Mouse (Mus musculus) ES-Bruce4 (cell line): ENCODE measurements at regions not wholly inside any gene's neighbourhood (a gene's known extent, or its start where the extent isn't known, plus 50 kb on each side); places are given as distances from the start of the nearest gene placed in this dataset.

Experiments used
- H3K27ac ChIP-seq: 2 replicates; pipeline ENCODE4 v1.5.1; 2012; ENCODE audit warnings: low read length, inconsistent platforms; ENCODE audit not compliant: insufficient read depth
- H3K27me3 ChIP-seq: 2 replicates; pipeline ENCODE4 v1.6.1; 2012; ENCODE audit warnings: mild to moderate bottlenecking, low read length, inconsistent platforms; ENCODE audit not compliant: control insufficient read depth, poor library complexity, insufficient read depth, severe bottlenecking
- H3K36me3 ChIP-seq: 2 replicates; pipeline ENCODE4 v1.6.1; 2012; ENCODE audit warnings: inconsistent platforms, mild to moderate bottlenecking, low read length, moderate library complexity; ENCODE audit not compliant: control insufficient read depth, poor library complexity, insufficient read depth, severe bottlenecking
- H3K4me1 ChIP-seq: one replicate; pipeline ENCODE4 v1.8.1; 2011; ENCODE audit warnings: low read length; ENCODE audit not compliant: control insufficient read depth, insufficient read depth
- H3K4me3 ChIP-seq: 2 replicates; pipeline ENCODE4 v1.5.1; 2011; ENCODE audit warnings: low read depth, mild to moderate bottlenecking, low read length
- H3K9ac ChIP-seq: 2 replicates; pipeline ENCODE4 v1.6.1; 2012; ENCODE audit warnings: low read depth, mild to moderate bottlenecking, inconsistent platforms; ENCODE audit not compliant: poor library complexity, severe bottlenecking
- H3K9me3 ChIP-seq: replicated peaks from 2 replicates; pipeline ENCODE4 v1.6.1; 2012; ENCODE audit warnings: mild to moderate bottlenecking, low read length, inconsistent platforms; ENCODE audit not compliant: control insufficient read depth, poor library complexity, insufficient read depth, severe bottlenecking
- CTCF ChIP-seq: IDR thresholded peaks from one replicate; pipeline ENCODE4 v1.8.1; 2011; ENCODE audit warnings: low read depth, low read length
- EP300 ChIP-seq: IDR thresholded peaks from 2 replicates; pipeline ENCODE4 v1.6.1; 2011; ENCODE audit warnings: low read depth, low read length; ENCODE audit not compliant: insufficient read depth
- POLR2A ChIP-seq: IDR thresholded peaks from one replicate; pipeline ENCODE4 v1.8.1; 2011; ENCODE audit warnings: low read length; ENCODE audit not compliant: insufficient read depth

- TF ChIP-seq EP300 (no peak), POLR2A (no peak), CTCF (no peak)
- Histone ChIP-seq H3K27me3 (no peaks in the 10 kb centered on the region), H3K4me1 (no peaks in the 10 kb centered on the region), H3K4me3 (no peak overlapping the region), H3K36me3 (no peaks in the 10 kb centered on the region), H3K27ac (no peak overlapping the region), H3K9ac (no peak overlapping the region), H3K9me3 (no peaks in the 10 kb centered on the region)
Observed at GRCm38 (mm10) chr15:42252730-42253330, 2118.7 kb downstream of the 9330182O14Rik start.

DNA sequence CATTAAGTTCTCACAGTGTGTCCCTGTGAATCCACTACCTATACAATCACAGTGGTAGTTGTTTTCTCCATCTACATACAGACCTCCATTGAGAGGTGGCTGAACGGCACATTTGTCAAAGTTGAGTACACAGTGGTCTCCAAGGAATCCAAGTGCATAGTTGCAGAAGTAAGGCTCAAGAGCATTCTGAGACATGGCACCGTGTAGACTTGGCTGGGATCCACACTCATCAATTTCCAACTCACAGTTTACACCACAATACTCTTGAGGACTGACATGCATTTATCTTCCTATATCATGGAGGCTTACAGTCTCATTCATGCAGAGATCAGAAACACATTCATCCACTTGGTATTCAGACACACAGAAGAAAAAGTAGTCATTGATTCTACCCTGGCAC lies 2122.2 kb downstream of the 9330182O14Rik start:
- H3K9me3 ChIP-seq, result no peaks in the 10 kb centered on the region
- H3K9ac ChIP-seq, result no peak overlapping the region
- no peaks in the 10 kb centered on the region for H3K36me3 ChIP-seq
- TF ChIP-seq CTCF (no peak), POLR2A (no peak), EP300 (no peak)
- H3K4me3 ChIP-seq, result no peak overlapping the region
- H3K4me1 ChIP-seq, result no peaks in the 10 kb centered on the region
- H3K27me3 ChIP-seq, result no peaks in the 10 kb centered on the region
- no peak overlapping the region for H3K27ac ChIP-seq

- no peak overlapping the region for H3K9ac ChIP-seq
- no peaks in the 10 kb centered on the region for H3K36me3 ChIP-seq
- TF ChIP-seq POLR2A (no peak), EP300 (no peak), CTCF (no peak)
- H3K27me3 ChIP-seq, result no peaks in the 10 kb centered on the region
- H3K4me3 ChIP-seq, result no peak overlapping the region
- H3K27ac ChIP-seq, result no peak overlapping the region
- no peaks in the 10 kb centered on the region for H3K4me1 ChIP-seq
- H3K9me3 ChIP-seq, result no peaks in the 10 kb centered on the region
Observed at GRCm38 (mm10) chr15:42275117-42275516, 2141.0 kb downstream of the 9330182O14Rik start.

DNA sequence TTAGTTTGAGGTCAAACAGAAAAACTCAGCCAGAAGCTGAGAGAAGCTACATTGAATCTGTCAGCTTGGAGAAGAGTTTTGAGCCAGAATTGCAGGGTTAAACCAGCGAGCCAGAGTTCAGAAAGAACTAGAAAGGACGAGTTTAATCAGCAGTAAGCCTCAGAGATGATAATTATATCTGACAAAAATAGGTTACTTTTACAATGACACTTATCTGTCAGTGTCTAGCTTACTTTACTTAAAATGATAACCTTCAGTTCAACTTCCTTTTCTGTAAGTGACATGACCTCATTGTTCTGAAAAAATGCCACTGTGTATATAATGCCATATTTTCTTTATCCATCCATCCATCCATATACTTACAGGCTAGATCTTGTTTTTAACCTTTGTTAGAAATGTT lies 2143.1 kb downstream of the 9330182O14Rik start:
- Histone ChIP-seq H3K36me3 (no peaks in the 10 kb centered on the region), H3K27me3 (no peaks in the 10 kb centered on the region), H3K27ac (no peak overlapping the region), H3K9ac (no peak overlapping the region), H3K4me1 (no peaks in the 10 kb centered on the region), H3K4me3 (no peak overlapping the region), H3K9me3 (no peaks in the 10 kb centered on the region)
- TF ChIP-seq POLR2A (no peak), EP300 (no peak), CTCF (no peak)

- no peaks in the 10 kb centered on the region for H3K9me3 ChIP-seq
- H3K27me3 ChIP-seq, result no peaks in the 10 kb centered on the region
- H3K4me1 ChIP-seq, result no peaks in the 10 kb centered on the region
- H3K27ac ChIP-seq, result no peak overlapping the region
- no peak overlapping the region for H3K4me3 ChIP-seq
- H3K36me3 ChIP-seq, result no peaks in the 10 kb centered on the region
- no peak overlapping the region for H3K9ac ChIP-seq
- no peak for TF ChIP-seq EP300
- TF ChIP-seq CTCF, result no peak
Observed at GRCm38 (mm10) chr15:42280810-42281209, 2146.6 kb downstream of the 9330182O14Rik start.

- Histone ChIP-seq H3K4me3 (no peak overlapping the region), H3K9me3 (no peaks in the 10 kb centered on the region), H3K4me1 (no peaks in the 10 kb centered on the region), H3K27ac (no peak overlapping the region), H3K9ac (no peak overlapping the region), H3K36me3 (no peaks in the 10 kb centered on the region), H3K27me3 (no peaks in the 10 kb centered on the region)
- TF ChIP-seq EP300, result no peak
- TF ChIP-seq CTCF, result no peak
- TF ChIP-seq POLR2A, result no peak
Observed at GRCm38 (mm10) chr15:42296406-42296805, 2162.2 kb downstream of the 9330182O14Rik start.
